Comparison of ENCODE assay signal across 8 mouse cellular contexts in genomic region chr4:116596978-116597881, GRCm38 (mm10). TPM values are rescaled to one million over a fixed set of nuclear protein-coding genes. Genes with fewer than 3 reads are reported as not detected.
DNase-seq lines count a peak whose midpoint lies in the region; ATAC-seq lines count a peak whose summit lies in the region.

No protein-coding gene starts in this region.

- H3K36me3 ChIP-seq in hindbrain, embryonic 15.5 days, result peaks cover 32% of the 10 kb centered on the region

- H3K4me2 ChIP-seq in hindbrain, embryonic 15.5 days, result peak overlapping the region; percentile 86

- H3K9me3 ChIP-seq in hindbrain, embryonic 15.5 days, result no peaks in the 10 kb centered on the region

- peaks cover 19% of the 10 kb centered on the region for H3K4me1 ChIP-seq in hindbrain, embryonic 15.5 days (replicated peaks)

- peak; percentile 82 for DNase-seq in T-cell, adult 2 months (ENCODE audit: low spot score)
- peak; percentile 93 for DNase-seq in cerebellum, postnatal 36 days
- DNase-seq in frontal cortex, postnatal 36 days (ENCODE audit: low spot score in 2 of 2), result peak; percentile 91 to 93
- DNase-seq in left cerebral cortex, adult 11 months (ENCODE audit: low spot score), result peak; percentile 87
- DNase-seq in lung, postnatal 4 days, result peak; percentile 91 to 92
- DNase-seq in retina, postnatal 7 days (ENCODE audit: low read depth, low spot score), result peak; percentile 80
- peak; percentile 77 for DNase-seq in urinary bladder, adult 2 months (ENCODE audit: low spot score)

- peak overlapping the region; percentile 83 for H3K27ac ChIP-seq in hindbrain, embryonic 15.5 days (replicated peaks)

- peak; percentile 97 for ATAC-seq in hindbrain, embryonic 15.5 days (ENCODE audit: low FRiP score, low read depth)

- H3K4me3 ChIP-seq in hindbrain, embryonic 15.5 days, result peak overlapping the region; percentile 61

- under 1% methylated on average over 50 of the region's 50 CpGs for WGBS in hindbrain, embryonic 15.5 days

- peak overlapping the region; percentile 69 for H3K9ac ChIP-seq in hindbrain, embryonic 15.5 days

- H3K27me3 ChIP-seq in hindbrain, embryonic 15.5 days, result no peaks in the 10 kb centered on the region

RNA-seq across cellular contexts. Expression of gene Ccdc17, which starts 0.8 kb away (rescaled TPM):
- polyA plus RNA-seq in hindbrain, embryonic 15.5 days (2015; fragmentation: Nextera tagmentation; extraction: Ambion mirVana), result 4.4 and 4.8 TPM in 2 replicates
- polyA plus RNA-seq in urinary bladder, adult 2 months (2012; rRNA removed), result 17.2 and 22.3 TPM in 2 replicates

RNA-seq across cellular contexts. Expression of gene Nasp, which starts 30.5 kb away (rescaled TPM):
- 92.9 and 98.3 TPM in 2 replicates for polyA plus RNA-seq in hindbrain, embryonic 15.5 days (2015; fragmentation: Nextera tagmentation; extraction: Ambion mirVana)
- 10.2 and 11.7 TPM in 2 replicates for polyA plus RNA-seq in urinary bladder, adult 2 months (2012; rRNA removed)

RNA-seq across cellular contexts. Expression of gene Gpbp1l1, which starts 39.8 kb away (rescaled TPM):
- polyA plus RNA-seq in hindbrain, embryonic 15.5 days (2015; fragmentation: Nextera tagmentation; extraction: Ambion mirVana), result 14.4 and 15.4 TPM in 2 replicates
- 54.1 and 56.4 TPM in 2 replicates for polyA plus RNA-seq in urinary bladder, adult 2 months (2012; rRNA removed)

RNA-seq across cellular contexts. Expression of gene Tmem69, which starts 41.5 kb away (rescaled TPM):
- polyA plus RNA-seq in hindbrain, embryonic 15.5 days (2015; fragmentation: Nextera tagmentation; extraction: Ambion mirVana), result 21.4 and 21.5 TPM in 2 replicates
- 9.0 and 10.6 TPM in 2 replicates for polyA plus RNA-seq in urinary bladder, adult 2 months (2012; rRNA removed)

RNA-seq across cellular contexts. Expression of gene Akr1a1, which starts 54.2 kb away (rescaled TPM):
- polyA plus RNA-seq in hindbrain, embryonic 15.5 days (2015; fragmentation: Nextera tagmentation; extraction: Ambion mirVana), result 704 and 712 TPM in 2 replicates
- polyA plus RNA-seq in urinary bladder, adult 2 months (2012; rRNA removed), result 520 and 554 TPM in 2 replicates

Comparison
In these comparisons a context has a peak if more than half of its experiments do, and no peak if none do; other contexts are left out.
1. Peak in every context shown above with its lines: DNase-seq, ATAC-seq, H3K4me3 ChIP-seq and H3K27ac ChIP-seq.